Mouse (Mus musculus): ENCODE results near the gene 4933416C03Rik. TPM values are rescaled to one million over a fixed set of nuclear protein-coding genes. Genes with fewer than 3 reads are reported as not detected.

The 4933416C03Rik gene
- 1 to 10 TPM in 1 of 2 experiments, not detected in 1; 1.0 TPM for polyA plus RNA-seq (2017; shearing (Covaris generic))

DNA sequence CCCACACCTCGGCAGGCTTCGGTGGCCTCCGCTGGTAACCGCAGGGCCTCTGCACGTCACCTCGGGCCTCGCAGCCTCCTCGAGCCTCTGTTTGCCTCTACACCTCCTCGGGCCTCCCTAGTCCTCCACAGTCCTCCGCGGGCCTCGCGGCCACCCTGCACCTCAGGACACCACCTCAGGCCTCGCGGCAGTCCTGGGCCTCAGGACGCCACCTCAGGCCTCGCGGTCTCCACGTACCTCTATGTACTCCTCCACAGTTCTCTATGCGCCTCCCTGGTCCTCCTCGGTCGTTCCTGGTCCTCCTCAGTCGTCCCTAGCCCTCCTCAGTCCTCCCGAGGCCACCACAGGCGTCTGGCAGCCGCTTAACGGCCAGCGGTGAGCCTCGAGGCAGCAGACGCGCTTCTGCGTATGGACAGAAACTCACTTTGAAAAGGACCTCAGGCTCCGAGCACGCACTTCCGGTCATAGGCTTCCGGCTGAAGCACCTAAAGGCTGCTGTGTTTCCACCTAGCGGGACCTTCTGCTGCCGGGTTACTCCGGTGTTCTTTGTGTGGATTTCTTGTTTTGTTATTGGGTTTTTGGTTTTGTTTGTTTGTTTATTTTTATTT is at the start of gene 4933416C03Rik:
TSS of gene 4933416C03Rik (minus strand) at position 51 of the 608 bp plus-strand sequence.
- ATAC-seq: no peak

GRCm38 (mm10) chr10:116162338-116162737 is 48.6 kb upstream of the 4933416C03Rik start:
- ATAC-seq: no peak

GRCm38 (mm10) chr10:116156699-116157098 is 43.0 kb upstream of the 4933416C03Rik start:
- ATAC-seq: no peak

DNA sequence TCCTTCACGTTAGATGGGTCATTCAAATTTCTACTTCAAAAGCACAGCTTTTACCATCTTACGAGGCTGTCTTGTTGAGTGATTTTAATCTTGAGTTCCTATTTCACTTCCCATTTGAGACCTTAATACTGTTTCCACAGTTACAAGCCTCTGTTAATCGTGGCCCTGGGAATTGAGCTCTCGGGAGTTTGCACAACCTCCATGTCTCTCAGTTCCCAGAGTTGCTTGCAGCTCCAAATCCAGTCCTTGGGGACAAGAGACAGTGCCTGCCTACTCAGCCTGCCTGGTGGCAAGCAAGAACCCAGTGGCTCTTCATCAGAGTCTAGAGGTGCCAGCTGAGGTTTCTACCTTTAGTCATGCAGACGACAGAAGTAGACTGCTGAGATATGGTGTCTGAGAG is 41.0 kb upstream of the 4933416C03Rik start:
- no peak for ATAC-seq

- ATAC-seq: no peak
These were observed 32.4 kb upstream of the 4933416C03Rik start for GRCm38 (mm10) chr10:116146091-116146490.

DNA sequence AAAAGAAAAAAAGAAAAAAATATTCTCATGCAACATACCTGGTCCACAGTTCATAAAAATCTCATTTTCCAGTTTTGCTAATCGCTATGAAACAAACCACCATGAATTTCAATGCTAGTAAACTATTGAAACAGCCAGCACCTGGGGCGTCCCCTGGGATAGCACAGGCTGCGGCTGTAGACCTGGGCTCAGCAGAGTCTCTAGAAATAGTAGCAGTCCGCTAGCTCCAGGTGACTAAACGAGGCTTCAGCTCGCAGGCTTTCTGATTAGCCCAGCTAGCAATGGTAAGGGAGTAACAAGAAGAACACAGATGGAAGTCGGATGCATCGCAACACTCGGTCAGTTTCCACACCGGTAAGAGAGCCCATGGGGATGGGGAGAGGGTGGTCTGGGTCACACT is 30.0 kb upstream of the 4933416C03Rik start:
- no peak for ATAC-seq

DNA sequence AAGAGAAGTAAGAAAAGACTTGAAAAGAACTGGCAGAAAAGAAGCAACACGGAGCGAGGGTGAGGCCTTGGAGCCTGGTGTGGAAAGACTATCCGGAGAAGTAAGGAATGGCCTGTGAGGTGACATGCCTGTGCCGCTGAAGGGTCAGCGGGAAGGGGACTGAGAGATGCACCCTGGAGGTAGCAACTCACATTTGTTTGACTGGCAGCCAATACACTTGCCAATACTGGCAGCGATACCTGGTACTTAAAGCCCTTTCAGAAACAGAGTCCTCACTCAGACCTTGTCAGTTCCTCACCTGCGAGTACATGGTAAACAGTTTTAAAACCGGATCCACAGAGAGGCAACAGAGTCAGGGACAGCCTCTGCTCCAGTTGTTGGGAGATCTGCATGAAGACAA is 26.5 kb upstream of the 4933416C03Rik start:
- no peak for ATAC-seq

DNA sequence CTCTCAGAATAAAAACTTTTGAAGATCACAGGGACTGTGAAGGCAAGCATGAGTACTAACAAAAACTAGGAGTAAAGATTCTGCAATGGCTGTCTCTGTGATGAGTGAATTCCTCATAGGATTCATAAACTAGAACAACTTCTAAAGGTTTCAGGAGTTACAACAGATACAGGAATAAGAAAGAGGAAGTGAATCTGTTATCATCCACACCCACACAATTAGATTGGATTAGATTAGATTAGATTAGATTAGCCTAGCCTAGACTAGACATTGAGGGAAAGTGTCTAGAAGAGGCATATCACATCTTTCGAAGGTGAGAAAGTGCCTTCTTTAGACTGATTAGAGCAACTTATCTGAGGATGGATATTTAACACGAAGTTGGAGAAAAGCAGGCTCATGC is 21.5 kb upstream of the 4933416C03Rik start:
- no peak for ATAC-seq

- no peak for ATAC-seq
These were observed 18.5 kb upstream of the 4933416C03Rik start for GRCm38 (mm10) chr10:116132233-116132632.

DNA sequence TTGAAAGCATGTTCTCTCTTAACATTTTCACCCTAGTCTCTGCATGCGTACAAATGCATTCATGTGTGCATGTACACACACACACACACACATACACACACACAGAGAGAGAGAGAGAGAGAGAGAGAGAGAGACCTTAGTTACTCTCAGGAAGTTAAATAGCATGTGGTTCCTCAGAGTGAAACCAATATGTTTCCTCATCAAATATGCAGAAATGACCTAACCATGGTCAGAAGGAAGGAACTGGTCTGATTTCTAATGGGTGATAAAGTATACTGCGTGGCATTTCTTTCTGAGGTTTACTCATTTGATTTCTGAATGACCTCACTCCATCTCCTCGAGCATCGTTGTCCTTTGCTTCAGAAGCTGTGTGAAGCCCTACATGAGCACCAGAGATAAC is 17.5 kb upstream of the 4933416C03Rik start:
- ATAC-seq: no peak

DNA sequence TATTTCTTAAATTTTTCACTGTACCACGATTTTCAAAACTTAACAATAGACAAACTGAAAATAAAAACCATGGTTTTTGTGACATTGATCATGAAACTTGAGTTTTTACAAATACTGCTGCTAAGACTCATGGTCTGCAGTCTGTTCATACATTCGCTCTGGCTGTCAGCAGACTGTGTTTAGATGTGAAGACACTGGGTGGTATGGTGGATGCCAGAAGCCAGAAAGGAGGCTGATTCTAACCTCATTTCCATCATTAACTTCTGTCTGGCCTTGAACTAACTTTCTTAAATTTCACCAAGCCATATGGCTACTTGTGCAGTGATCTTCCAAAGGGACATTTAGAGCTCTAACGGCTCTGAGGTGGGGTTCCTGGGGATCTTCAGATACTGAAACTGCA is 16.7 kb upstream of the 4933416C03Rik start:
- ATAC-seq: no peak

DNA sequence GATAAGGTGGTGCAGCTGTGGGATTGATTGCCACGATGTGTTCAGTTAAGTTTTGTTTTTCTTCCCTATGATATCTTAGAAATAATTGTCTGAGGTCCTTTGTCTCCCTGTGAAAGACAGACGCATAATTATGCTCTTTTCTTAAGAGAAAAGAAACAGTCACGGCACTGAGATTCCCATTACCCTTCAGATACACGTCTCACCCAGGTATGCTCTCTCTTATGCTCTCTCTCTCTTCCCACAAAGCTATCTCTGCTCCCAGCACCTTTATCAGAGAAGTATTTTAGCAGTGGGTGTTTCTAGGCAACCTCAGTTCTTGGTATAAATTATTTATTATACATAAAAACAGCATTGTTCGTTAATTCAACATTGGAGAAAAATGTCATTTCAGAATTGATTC is 11.6 kb upstream of the 4933416C03Rik start:
- ATAC-seq: no peak

DNA sequence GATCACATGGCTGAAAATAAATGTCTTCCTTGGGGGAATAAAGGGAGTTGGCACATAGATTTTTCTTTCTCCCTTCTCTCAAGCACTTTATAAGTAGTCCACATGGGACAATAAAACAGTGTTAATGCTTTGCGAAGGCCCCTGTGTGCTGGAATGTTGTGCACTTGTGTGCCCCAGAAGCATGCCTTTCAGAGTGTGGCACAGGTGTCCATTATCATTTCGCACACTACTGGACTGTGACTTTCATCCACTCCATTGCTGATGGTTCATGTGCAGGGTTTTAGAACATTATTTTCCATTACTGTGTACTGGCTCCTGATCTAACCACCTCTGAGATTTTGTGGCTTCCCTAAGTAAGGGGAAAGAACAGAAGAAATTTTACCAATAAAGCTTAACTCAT is 10.1 kb upstream of the 4933416C03Rik start:
- no peak for ATAC-seq

GRCm38 (mm10) chr10:116121463-116121862 is 7.7 kb upstream of the 4933416C03Rik start:
- no peak for ATAC-seq

- no peak for ATAC-seq
These were observed 3.3 kb upstream of the 4933416C03Rik start for GRCm38 (mm10) chr10:116117060-116117459.

- no peak for ATAC-seq
These were observed 2.4 kb upstream of the 4933416C03Rik start for GRCm38 (mm10) chr10:116115881-116116677.

DNA sequence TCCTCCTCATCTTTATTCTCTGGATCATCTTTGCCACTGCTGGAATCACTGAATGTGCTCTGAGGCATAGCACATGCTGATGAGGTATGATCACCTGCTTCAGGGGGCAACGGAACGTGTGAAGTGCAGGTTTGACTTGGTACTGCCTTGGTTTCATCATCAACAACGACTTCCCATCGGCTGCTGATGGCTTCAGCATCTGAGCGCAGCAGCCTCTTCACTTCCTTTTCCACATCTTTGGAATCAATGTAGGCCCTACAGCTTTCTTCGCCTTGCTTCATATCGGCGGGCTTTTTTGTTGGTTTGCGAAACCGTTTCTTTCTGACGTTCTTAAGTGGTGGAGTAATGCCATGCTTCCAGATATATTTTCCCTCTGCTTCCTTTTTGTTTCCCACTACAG is 849 bp downstream of the 4933416C03Rik start:
- no peak for ATAC-seq

DNA sequence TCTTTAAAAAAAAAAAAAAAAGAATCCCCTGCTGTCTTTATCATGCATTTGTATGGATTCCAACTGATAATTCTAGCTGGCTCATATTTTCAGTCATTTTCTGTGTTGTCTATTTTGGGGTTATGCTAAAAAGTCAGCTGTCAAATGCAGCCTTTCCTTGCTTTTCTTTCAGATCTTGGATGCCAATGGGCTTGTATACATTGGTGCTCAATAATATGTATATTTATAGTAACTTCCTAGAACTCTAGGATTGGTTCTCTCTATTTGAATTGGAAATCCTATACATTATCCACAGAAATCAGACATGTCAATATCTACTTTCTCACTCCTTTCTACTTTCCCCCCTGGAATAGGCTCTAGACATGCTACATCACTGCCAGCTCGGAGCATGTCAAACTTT is 5.0 kb downstream of the 4933416C03Rik start:
- ATAC-seq: no peak

GRCm38 (mm10) chr10:116108176-116108575 is 5.5 kb downstream of the 4933416C03Rik start:
- no peak for ATAC-seq

- no peak for ATAC-seq
These were observed 15.2 kb downstream of the 4933416C03Rik start for GRCm38 (mm10) chr10:116098470-116098869.

DNA sequence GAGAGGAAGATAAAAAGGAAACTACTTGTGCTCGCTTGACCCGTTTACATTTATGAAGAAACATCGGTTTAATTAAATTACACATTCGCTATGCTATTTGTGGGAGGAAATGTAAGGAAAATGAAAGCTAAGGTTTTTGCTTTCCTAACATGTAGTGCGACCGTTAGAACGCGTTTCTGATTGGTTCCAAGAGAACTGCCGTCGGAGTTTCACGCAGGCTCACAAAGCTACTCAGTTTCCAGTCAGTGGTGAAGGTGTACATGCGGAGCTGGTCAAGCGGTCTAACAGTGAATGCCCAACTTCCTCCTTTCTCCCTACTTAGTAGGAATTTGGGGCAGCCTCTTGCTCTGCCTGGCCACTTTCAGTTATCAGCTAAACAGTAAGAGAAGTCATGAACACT is 17.3 kb downstream of the 4933416C03Rik start:
- ATAC-seq: no peak

DNA sequence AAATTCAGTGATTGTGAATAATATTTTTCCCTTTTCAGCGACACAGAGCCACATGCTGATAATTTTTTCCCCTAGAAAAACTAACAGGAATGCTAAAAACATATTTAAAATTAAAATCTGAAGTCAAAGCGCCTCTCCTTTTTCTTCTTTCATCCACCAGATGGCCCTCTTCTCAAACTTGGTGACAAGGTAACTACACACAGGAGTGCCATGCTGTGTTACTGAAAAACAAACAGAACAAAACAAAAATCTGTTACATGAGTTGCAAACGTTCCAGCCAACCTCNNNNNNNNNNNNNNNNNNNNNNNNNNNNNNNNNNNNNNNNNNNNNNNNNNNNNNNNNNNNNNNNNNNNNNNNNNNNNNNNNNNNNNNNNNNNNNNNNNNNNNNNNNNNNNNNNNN is 29.8 kb downstream of the 4933416C03Rik start:
- ATAC-seq: no peak

DNA sequence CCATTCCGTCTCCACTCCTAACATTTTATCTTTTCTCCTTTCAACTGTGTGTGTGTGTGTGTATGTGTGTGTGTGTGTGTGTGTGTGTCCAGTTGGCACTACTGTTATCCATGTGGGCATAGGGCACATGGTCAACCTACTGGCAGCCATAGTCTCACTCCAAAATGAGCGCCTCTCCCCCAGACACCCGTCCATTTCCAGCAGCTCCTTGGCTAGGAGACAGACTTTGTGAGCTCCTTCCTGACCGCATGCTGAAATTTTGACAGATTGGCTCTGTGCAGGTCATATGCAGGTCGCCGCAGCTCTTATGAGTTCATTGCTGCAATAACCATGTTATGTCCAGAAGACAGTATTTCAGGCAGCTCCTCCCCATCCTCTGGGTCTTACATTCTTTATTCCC is 32.9 kb downstream of the 4933416C03Rik start:
- no peak for ATAC-seq

GRCm38 (mm10) chr10:116079396-116079795 is 34.3 kb downstream of the 4933416C03Rik start:
- no peak for ATAC-seq

Measured in CD4-positive, CD25-positive, alpha-beta regulatory T cell, adult 4 months (primary cell).